Mouse (Mus musculus): ENCODE results near the gene Vmn1r89. TPM values are rescaled to one million over a fixed set of nuclear protein-coding genes. Genes with fewer than 3 reads are reported as not detected.

Gene Vmn1r89
- not detected in 2 replicates for polyA plus RNA-seq (2015; fragmentation: Nextera tagmentation; extraction: Ambion mirVana)

DNA sequence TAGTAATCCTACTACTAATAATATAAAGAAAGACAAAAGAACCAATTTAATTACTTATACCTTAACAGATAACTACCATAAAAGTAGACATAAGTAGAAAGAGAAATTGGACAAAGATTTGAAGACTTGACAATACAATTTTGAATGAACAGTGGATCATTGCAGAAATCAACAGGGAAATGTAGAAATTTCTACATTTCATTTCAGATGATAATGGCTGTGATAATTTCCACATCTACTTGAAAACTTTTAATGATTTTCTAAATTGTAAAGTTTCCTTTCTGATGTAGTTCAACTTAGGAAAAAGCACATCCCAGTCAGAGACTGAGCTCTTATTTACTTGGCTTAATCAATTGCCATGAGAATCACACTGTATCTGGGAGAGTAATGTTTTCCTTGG, at the start of gene Vmn1r89:
TSS of gene Vmn1r89 (plus strand) at position 301 of the 400 bp plus-strand sequence.
- Histone ChIP-seq H3K27ac (ENCODE audit: low read length) (no peak within 1 kb of the TSS), H3K27me3 (ENCODE audit: control insufficient read depth, insufficient read depth, low read length) (no peaks in the 10 kb centered on the region), H3K4me2 (ENCODE audit: low read depth, low read length) (no peak within 1 kb of the TSS), H3K9ac (ENCODE audit: low read length) (no peak within 1 kb of the TSS), H3K9me3 (replicated peaks; ENCODE audit: control insufficient read depth, low read length) (no peaks in the 10 kb centered on the region), H3K36me3 (ENCODE audit: control insufficient read depth, insufficient read depth, low read length) (no peaks in the 10 kb centered on the region), H3K4me3 (replicated peaks; ENCODE audit: low read length) (no peak within 1 kb of the TSS), H3K4me1 (ENCODE audit: control insufficient read depth, insufficient read depth, low read length) (no peaks in the 10 kb centered on the region)
- ATAC-seq (ENCODE audit: insufficient read depth, low FRiP score): no peak

DNA sequence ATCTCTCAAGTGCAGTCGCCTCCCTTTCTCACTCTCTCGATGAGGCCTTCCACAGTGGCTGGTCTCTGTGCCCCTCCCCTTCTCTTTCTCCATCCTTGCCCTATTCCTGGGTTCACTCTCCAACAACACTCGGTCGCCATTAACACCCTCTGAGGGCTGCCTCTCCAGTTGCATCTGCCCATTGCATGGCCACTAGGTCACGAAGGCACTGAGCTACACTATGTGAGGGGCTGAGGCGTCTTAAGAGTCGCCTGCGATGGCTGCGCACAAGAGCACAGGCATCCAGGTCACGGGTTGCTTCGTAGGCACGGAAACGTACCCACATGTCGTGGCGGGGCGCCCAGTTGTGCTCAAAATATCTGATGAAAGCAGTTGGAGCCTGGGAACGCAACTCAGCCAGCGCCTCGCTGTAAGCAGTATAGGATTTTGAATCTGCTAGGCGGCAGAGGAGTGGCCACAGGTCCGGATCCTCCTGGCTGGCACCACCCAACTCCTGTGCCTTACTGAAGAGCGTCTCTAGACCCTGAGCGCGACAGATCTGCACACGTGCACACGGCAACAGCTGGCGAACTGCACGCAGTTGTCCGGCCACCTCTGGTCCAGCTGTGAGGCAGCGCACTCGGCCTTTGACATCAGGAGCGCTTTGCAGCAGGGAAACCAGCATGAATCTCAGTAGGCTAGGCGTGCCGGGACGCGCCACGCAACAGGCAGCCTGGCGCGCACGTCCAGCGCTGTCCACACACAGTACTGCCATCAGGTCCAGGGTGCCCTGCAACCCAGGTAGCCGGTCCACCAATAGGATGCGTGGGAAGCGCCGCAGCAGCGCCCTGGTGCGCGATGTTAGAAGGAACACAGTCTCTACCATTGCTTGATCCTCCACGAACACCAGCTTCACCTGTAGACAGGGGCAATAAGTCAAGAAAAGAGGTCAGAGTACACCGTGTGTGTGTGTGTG, 48.2 kb downstream of the Vmn1r89 start:
- no peaks in the 10 kb centered on the region for H3K36me3 ChIP-seq (ENCODE audit: control insufficient read depth, insufficient read depth, low read length)
- no peaks in the 10 kb centered on the region for H3K9me3 ChIP-seq (replicated peaks; ENCODE audit: control insufficient read depth, low read length)
- no peaks in the 10 kb centered on the region for H3K27me3 ChIP-seq (ENCODE audit: control insufficient read depth, insufficient read depth, low read length)
- H3K4me2 ChIP-seq (ENCODE audit: low read depth, low read length): no peak overlapping the region
- 42% methylated on average over 50 of the region's 50 CpGs for WGBS
- H3K4me3 ChIP-seq (replicated peaks; ENCODE audit: low read length): no peak overlapping the region
- no peaks in the 10 kb centered on the region for H3K4me1 ChIP-seq (ENCODE audit: control insufficient read depth, insufficient read depth, low read length)
- ATAC-seq (ENCODE audit: insufficient read depth, low FRiP score): no peak
- no peak overlapping the region for H3K9ac ChIP-seq (ENCODE audit: low read length)
- H3K27ac ChIP-seq (ENCODE audit: low read length): no peak overlapping the region

GRCm38 (mm10) chr7:13263851-13264250, 51.0 kb downstream of the Vmn1r89 start:
- Histone ChIP-seq H3K4me2 (ENCODE audit: low read depth, low read length) (no peak overlapping the region), H3K9ac (ENCODE audit: low read length) (no peak overlapping the region), H3K4me1 (ENCODE audit: control insufficient read depth, insufficient read depth, low read length) (no peaks in the 10 kb centered on the region), H3K4me3 (replicated peaks; ENCODE audit: low read length) (no peak overlapping the region), H3K9me3 (replicated peaks; ENCODE audit: control insufficient read depth, low read length) (no peaks in the 10 kb centered on the region), H3K27ac (ENCODE audit: low read length) (no peak overlapping the region), H3K27me3 (ENCODE audit: control insufficient read depth, insufficient read depth, low read length) (no peaks in the 10 kb centered on the region), H3K36me3 (ENCODE audit: control insufficient read depth, insufficient read depth, low read length) (no peaks in the 10 kb centered on the region)
- ATAC-seq (ENCODE audit: insufficient read depth, low FRiP score): no peak
- 74% methylated on average over 5 of the region's 5 CpGs for WGBS

DNA sequence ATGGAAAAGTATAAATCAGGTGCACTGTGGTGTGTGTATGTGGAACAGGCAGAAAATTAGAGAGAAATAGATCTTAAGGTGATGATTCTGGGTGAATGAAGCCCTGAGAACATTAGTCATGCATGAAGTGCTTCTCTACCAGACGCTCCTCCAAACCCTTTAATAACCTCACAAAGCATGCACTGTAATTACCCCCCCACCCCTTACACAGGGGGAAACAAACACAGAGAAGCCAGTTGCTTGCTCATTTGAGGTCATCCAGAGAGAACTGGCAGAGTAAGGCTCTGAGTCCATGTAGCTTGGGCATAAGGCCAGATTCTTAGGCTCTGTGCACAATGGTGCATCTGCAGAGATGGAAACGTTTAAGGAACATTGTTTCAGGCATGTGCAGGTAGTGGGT, 51.6 kb downstream of the Vmn1r89 start:
- Histone ChIP-seq H3K27me3 (ENCODE audit: control insufficient read depth, insufficient read depth, low read length) (no peaks in the 10 kb centered on the region), H3K4me1 (ENCODE audit: control insufficient read depth, insufficient read depth, low read length) (no peaks in the 10 kb centered on the region), H3K4me2 (ENCODE audit: low read depth, low read length) (no peak overlapping the region), H3K9ac (ENCODE audit: low read length) (no peak overlapping the region), H3K36me3 (ENCODE audit: control insufficient read depth, insufficient read depth, low read length) (no peaks in the 10 kb centered on the region), H3K27ac (ENCODE audit: low read length) (no peak overlapping the region), H3K9me3 (replicated peaks; ENCODE audit: control insufficient read depth, low read length) (no peaks in the 10 kb centered on the region), H3K4me3 (replicated peaks; ENCODE audit: low read length) (no peak overlapping the region)
- 60% methylated on average over 2 of the region's 2 CpGs for WGBS
- ATAC-seq (ENCODE audit: insufficient read depth, low FRiP score): no peak

- WGBS: 84% methylated on average over 4 of the region's 4 CpGs
- Histone ChIP-seq H3K27ac (ENCODE audit: low read length) (no peak overlapping the region), H3K4me1 (ENCODE audit: control insufficient read depth, insufficient read depth, low read length) (no peaks in the 10 kb centered on the region), H3K4me3 (replicated peaks; ENCODE audit: low read length) (no peak overlapping the region), H3K9me3 (replicated peaks; ENCODE audit: control insufficient read depth, low read length) (no peaks in the 10 kb centered on the region), H3K27me3 (ENCODE audit: control insufficient read depth, insufficient read depth, low read length) (no peaks in the 10 kb centered on the region), H3K36me3 (ENCODE audit: control insufficient read depth, insufficient read depth, low read length) (no peaks in the 10 kb centered on the region), H3K4me2 (ENCODE audit: low read depth, low read length) (no peak overlapping the region), H3K9ac (ENCODE audit: low read length) (no peak overlapping the region)
- no peak for ATAC-seq (ENCODE audit: insufficient read depth, low FRiP score)
Observed at GRCm38 (mm10) chr7:13268749-13269260, 56.0 kb downstream of the Vmn1r89 start.

GRCm38 (mm10) chr7:13269394-13269793, 56.6 kb downstream of the Vmn1r89 start:
- Histone ChIP-seq H3K9ac (ENCODE audit: low read length) (no peak overlapping the region), H3K27me3 (ENCODE audit: control insufficient read depth, insufficient read depth, low read length) (no peaks in the 10 kb centered on the region), H3K27ac (ENCODE audit: low read length) (no peak overlapping the region), H3K36me3 (ENCODE audit: control insufficient read depth, insufficient read depth, low read length) (no peaks in the 10 kb centered on the region; the same call in 1 of the 2 replicates), H3K9me3 (replicated peaks; ENCODE audit: control insufficient read depth, low read length) (no peaks in the 10 kb centered on the region), H3K4me3 (replicated peaks; ENCODE audit: low read length) (no peak overlapping the region), H3K4me1 (ENCODE audit: control insufficient read depth, insufficient read depth, low read length) (no peaks in the 10 kb centered on the region), H3K4me2 (ENCODE audit: low read depth, low read length) (no peak overlapping the region)
- no peak for ATAC-seq (ENCODE audit: insufficient read depth, low FRiP score)
- 75% methylated on average over 11 of the region's 11 CpGs for WGBS

Other genes with a start within 250 kb of the Vmn1r89 start
- gene Zfp324, start 247.2 kb upstream of the Vmn1r89 start, polyA plus RNA-seq (2015; fragmentation: Nextera tagmentation; extraction: Ambion mirVana): 8.3 and 8.8 TPM in 2 replicates
- gene Zfp446, start 235.2 kb upstream of the Vmn1r89 start, polyA plus RNA-seq (2015; fragmentation: Nextera tagmentation; extraction: Ambion mirVana): 7.2 and 8.9 TPM in 2 replicates
- gene Slc27a5, start 214.8 kb upstream of the Vmn1r89 start, polyA plus RNA-seq (2015; fragmentation: Nextera tagmentation; extraction: Ambion mirVana): 0.95 and 1.4 TPM in 2 replicates
- 122 and 130 TPM in 2 replicates for gene Trim28, start 213.9 kb upstream of the Vmn1r89 start, polyA plus RNA-seq (2015; fragmentation: Nextera tagmentation; extraction: Ambion mirVana)
- gene Zbtb45, start 203.0 kb upstream of the Vmn1r89 start, polyA plus RNA-seq (2015; fragmentation: Nextera tagmentation; extraction: Ambion mirVana): 18.4 and 20.2 TPM in 2 replicates
- 189 and 190 TPM in 2 replicates for gene Chmp2a, start 178.2 kb upstream of the Vmn1r89 start, polyA plus RNA-seq (2015; fragmentation: Nextera tagmentation; extraction: Ambion mirVana)
- gene Ube2m, start 174.7 kb upstream of the Vmn1r89 start, polyA plus RNA-seq (2015; fragmentation: Nextera tagmentation; extraction: Ambion mirVana): 21.4 and 22.1 TPM in 2 replicates
- gene Mzf1, start 158.3 kb upstream of the Vmn1r89 start, polyA plus RNA-seq (2015; fragmentation: Nextera tagmentation; extraction: Ambion mirVana): 2.5 and 2.7 TPM in 2 replicates
- not detected in 2 replicates for gene Vmn1r85, start 117.8 kb upstream of the Vmn1r89 start, polyA plus RNA-seq (2015; fragmentation: Nextera tagmentation; extraction: Ambion mirVana)
- not detected in 2 replicates for gene Vmn1r86, start 93.1 kb upstream of the Vmn1r89 start, polyA plus RNA-seq (2015; fragmentation: Nextera tagmentation; extraction: Ambion mirVana)
- not detected in 2 replicates for gene Vmn1r87, start 72.9 kb upstream of the Vmn1r89 start, polyA plus RNA-seq (2015; fragmentation: Nextera tagmentation; extraction: Ambion mirVana)
- not detected in 2 replicates for gene Vmn1r88, start 53.5 kb upstream of the Vmn1r89 start, polyA plus RNA-seq (2015; fragmentation: Nextera tagmentation; extraction: Ambion mirVana)
- gene Lig1, start 64.3 kb downstream of the Vmn1r89 start, polyA plus RNA-seq (2015; fragmentation: Nextera tagmentation; extraction: Ambion mirVana): 75.0 and 84.8 TPM in 2 replicates
- gene Zswim9, start 65.7 kb downstream of the Vmn1r89 start, polyA plus RNA-seq (2015; fragmentation: Nextera tagmentation; extraction: Ambion mirVana): 7.6 and 10.1 TPM in 2 replicates
- gene Pla2g4c, start 111.6 kb downstream of the Vmn1r89 start, polyA plus RNA-seq (2015; fragmentation: Nextera tagmentation; extraction: Ambion mirVana): 1.1 and 1.7 TPM in 2 replicates
- not detected in 2 replicates for gene Cabp5, start 185.1 kb downstream of the Vmn1r89 start, polyA plus RNA-seq (2015; fragmentation: Nextera tagmentation; extraction: Ambion mirVana)
- gene Bsph1, start 237.8 kb downstream of the Vmn1r89 start, polyA plus RNA-seq (2015; fragmentation: Nextera tagmentation; extraction: Ambion mirVana): not detected in 2 replicates